Mouse (Mus musculus) induced T-regulatory cell, adult 2 months (primary cell): Measurements from ENCODE around the gene Mpz.
"Not testable (repeated sequence)": the region's sequence is repeated elsewhere in the genome, so short reads cannot be mapped to it uniquely, and the experiment has no call there.

Experiments
- DNase-seq: peaks from one replicate; pipeline ENCODE4 v3.0.0-alpha.2; 2012; ENCODE audit warnings: low read depth

Gene Mpz

DNA sequence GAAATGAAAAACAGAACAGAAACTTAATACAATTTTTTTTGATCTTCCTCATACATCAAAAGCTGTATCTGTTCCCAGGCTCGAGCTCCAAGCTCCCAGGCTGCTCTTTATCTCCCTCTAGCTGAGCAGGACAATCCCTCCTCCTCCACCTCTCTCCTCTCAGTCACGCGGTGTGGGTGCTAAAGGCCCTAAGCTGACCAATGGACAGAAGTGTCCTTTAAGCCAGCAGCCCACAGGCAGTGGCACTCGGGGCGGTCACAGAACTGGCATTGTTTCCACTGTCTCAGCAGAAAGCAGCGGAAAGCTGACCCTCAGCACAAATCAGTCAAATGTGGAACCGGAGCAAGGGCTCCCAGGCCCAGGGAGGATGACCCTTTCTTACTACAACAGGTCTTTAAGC, 21.3 kb upstream of the Mpz start:
- DNase-seq: no peak

DNA sequence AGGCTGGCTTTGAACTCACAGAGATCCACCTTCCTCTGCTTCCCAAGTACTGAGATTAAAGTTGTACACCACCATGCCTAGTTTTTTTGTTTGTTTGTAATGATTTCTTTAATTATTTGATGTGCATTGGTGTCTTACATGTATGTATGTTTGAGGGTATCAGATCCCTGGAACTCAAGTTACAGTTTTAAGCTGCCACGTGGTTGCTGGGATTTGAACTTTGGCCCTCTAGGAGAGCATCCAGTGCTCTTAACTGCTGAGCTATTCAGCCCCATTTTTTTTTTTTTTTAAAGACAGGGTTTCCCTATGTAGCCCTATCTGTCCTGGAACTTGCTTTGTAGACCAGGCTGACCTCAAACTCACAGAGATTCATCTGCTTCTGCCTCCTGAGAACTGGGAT, 19.5 kb upstream of the Mpz start:
- no peak for DNase-seq

DNA sequence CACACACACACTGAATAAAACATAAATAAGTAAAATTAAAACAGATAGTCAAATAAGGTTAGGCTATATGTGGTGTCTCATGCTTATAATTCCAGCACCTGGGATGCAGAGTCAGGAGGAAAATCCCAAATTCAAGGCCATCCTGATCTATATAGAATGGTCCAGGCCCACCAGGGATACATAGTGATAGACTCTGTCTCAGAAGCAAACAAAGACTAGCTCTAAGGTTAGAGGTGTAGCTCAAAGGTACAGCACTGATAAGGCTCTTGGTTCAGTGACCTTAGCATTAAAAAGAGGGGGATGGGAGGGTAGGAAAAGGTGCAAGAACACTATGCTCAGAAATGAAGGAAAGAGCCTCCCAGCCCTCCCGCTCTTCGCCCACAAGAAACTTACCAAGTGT, 14.9 kb upstream of the Mpz start:
- DNase-seq: no peak

DNA sequence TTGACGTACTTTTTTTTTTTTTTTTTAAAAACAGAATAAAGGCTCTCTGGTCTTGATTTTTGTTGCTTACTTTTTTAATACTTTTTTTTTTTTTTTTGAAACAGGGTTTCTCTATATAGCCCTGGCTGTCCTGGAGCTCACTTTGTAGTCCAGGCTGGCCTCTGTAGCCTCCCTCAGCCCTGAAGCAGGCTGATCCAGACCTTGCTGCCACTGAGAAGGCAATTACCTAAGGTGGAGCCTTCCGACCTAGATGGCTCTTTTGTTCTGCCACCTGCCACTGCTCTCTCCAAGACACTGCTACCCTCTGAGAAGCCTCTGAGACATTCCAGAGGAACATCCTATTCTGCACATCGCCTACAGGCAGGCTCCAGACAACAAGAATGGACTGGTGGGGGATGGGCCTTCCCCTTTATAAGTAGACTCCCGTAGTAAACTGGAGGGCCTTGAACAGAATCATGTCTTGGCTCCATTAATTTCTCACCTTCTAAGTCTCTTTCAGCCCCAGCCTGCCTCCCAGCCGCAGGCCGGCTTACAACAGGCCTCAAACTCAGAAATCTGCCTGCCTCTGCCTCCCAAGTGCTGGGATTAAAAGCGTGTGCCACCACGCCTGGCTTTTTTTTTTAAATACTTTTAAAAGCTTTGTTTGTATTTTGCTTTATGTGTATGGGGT, 12.9 kb upstream of the Mpz start:
- DNase-seq: not testable (repeated sequence)

GRCm38 (mm10) chr1:171142981-171143380, 7.5 kb upstream of the Mpz start:
- not testable (repeated sequence) for DNase-seq

GRCm38 (mm10) chr1:171150838-171151391, 404 bp downstream of the Mpz start:
- DNase-seq: no peak

DNA sequence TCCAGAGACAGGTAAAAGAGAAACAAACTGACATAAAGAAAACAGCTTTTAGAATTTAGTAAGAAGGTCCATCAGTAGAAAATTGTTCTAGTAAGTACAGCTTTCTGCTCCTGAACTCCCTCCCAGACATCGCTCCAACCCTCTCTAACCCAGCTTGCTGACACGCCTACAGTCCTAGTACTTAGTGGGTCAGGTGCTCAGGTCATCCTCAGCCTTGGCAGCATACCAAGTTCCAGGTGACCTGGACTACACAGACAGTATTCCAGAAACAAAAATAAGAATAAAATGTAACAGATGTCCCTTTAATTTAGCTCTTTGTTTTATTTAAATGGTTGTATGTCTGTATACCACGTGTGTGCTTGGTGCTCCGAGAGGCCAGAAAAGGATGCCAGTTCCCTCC, 1.5 kb downstream of the Mpz start:
- no peak for DNase-seq

GRCm38 (mm10) chr1:171156644-171157043, 6.1 kb downstream of the Mpz start:
- no peak for DNase-seq

- DNase-seq: no peak
These were observed 7.5 kb downstream of the Mpz start for GRCm38 (mm10) chr1:171157965-171158364.

- DNase-seq: no peak
These were observed 9.0 kb downstream of the Mpz start for GRCm38 (mm10) chr1:171159485-171159975.

DNA sequence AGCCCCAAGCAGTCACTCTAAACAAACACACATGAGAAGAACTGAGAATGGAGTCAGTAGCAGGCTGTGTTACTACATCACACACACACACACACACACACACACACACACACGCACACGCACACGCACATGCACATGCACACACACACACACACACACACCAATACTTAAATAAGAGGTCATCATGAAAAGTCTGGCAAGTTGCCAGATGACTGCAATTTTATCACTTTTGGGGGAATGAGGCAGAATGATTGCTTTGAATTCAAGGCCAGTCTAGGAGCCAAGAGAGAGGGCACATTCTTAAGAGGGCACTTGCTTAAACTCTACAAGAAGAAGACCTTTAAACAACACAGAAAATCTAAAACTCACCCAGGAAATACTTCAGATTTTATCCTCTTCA, 12.0 kb downstream of the Mpz start:
- DNase-seq: no peak

- DNase-seq: peak; percentile 38
These were observed 13.7 kb downstream of the Mpz start for GRCm38 (mm10) chr1:171164258-171164657.

- no peak for DNase-seq
These were observed 15.3 kb downstream of the Mpz start for GRCm38 (mm10) chr1:171165629-171166345.

GRCm38 (mm10) chr1:171168906-171169305, 18.4 kb downstream of the Mpz start:
- no peak for DNase-seq

DNA sequence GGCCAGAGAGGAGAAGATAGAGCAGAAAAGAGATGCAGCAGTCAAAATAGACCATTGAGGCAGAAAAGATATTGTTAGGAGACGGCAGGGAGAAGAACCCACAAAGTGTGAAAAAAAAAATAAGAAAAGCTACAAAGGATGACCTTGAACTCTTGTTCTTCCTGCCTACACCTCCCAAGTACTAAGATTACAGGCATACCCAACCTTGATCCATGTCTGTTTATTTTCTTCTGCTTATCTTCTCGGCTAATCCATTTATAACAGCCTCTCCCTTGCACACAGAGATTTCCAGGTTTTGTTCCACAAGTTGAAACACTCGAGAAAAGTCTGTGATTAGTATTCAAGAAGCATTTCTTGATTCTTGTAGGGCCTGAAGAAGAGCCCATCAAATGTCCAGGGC, 19.4 kb downstream of the Mpz start:
- no peak for DNase-seq

- no peak for DNase-seq
These were observed 20.6 kb downstream of the Mpz start for GRCm38 (mm10) chr1:171171138-171171537.

GRCm38 (mm10) chr1:171172779-171173178, 22.3 kb downstream of the Mpz start:
- no peak for DNase-seq

DNA sequence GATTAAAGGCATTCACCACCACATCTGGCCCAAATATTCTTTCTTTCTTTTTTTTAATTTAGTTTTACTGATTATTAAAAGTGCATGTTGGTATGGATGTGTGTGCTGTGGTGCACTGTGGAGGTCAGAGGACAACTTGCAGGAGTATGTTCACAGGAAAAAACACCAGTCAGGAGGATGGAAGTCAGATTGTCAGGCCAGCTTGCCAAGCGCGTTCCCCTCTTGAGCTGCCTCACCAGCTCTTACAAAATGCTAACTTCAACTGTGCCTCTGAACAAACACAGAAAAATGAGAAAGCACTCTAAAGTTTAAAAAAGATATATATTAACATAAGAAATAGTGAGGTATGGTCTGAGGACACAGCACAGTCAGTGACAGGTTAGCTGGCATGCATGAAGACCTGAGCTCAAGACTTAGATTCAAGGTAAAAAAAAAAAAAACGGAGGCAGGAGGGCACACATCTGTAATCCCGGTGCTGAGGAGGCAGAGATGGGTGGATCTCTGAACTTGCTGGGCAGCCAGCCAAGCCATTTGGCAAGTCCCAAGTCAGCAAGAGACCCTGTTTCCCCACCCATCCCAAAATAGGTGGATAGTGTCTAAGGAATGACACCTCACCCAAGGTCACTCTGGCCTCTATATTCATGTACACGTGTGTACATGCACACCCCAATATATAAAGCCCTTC, 29.1 kb downstream of the Mpz start:
- DNase-seq: no peak

- DNase-seq: no peak
These were observed 32.5 kb downstream of the Mpz start for GRCm38 (mm10) chr1:171183025-171183424.

- DNase-seq: peak; percentile 61
These were observed 33.1 kb downstream of the Mpz start for GRCm38 (mm10) chr1:171183620-171184019.

- peak; percentile 80 for DNase-seq
These were observed 33.8 kb downstream of the Mpz start for GRCm38 (mm10) chr1:171184314-171184713.

- no peak for DNase-seq
These were observed 35.1 kb downstream of the Mpz start for GRCm38 (mm10) chr1:171185655-171186054.
